Mouse (Mus musculus) embryonic facial prominence, embryonic 11.5 days (tissue): ENCODE data around the gene Gemin6. TPM values are rescaled to one million over a fixed set of nuclear protein-coding genes. Genes with fewer than 3 reads are reported as not detected.
"Not testable (repeated sequence)": the region's sequence is repeated elsewhere in the genome, so short reads cannot be mapped to it uniquely, and the experiment has no call there.

Experiments
- ATAC-seq: fragments of 200-750 bp; cut with Nextera tagmentation; replicated peaks from 2 replicates; pipeline ENCODE4 v1.8.0; 2017; ENCODE audit warnings: low read depth; ENCODE audit not compliant: insufficient number of reproducible peaks, low FRiP score, low TSS enrichment
- DNase-seq: peaks from one replicate; pipeline ENCODE4 v3.0.0-alpha.2; 2015; ENCODE audit warnings: low spot score
- H3K27ac ChIP-seq: fragments of 300-500 bp; sonication (generic); replicated peaks from 2 replicates; pipeline ENCODE4 v1.5.1; 2014; ENCODE audit warnings: mild to moderate bottlenecking, low read depth, low read length, control low read depth
- H3K27me3 ChIP-seq: fragments of 300-500 bp; sonication (generic); 2 replicates; pipeline ENCODE4 v1.6.1; 2014; ENCODE audit warnings: mild to moderate bottlenecking, low read length, moderate library complexity, mixed read lengths; ENCODE audit not compliant: control insufficient read depth, insufficient read depth
- H3K36me3 ChIP-seq: fragments of 300-500 bp; sonication (generic); replicated peaks from 2 replicates; pipeline ENCODE4 v1.6.1; 2014; ENCODE audit warnings: low read depth, mild to moderate bottlenecking, low read length, moderate library complexity, mixed read lengths; ENCODE audit not compliant: control insufficient read depth, insufficient read depth
- H3K4me1 ChIP-seq: fragments of 300-500 bp; sonication (generic); 2 replicates; pipeline ENCODE4 v1.6.1; 2014; ENCODE audit warnings: low read length, mixed read lengths; ENCODE audit not compliant: control insufficient read depth, insufficient read depth
- H3K4me2 ChIP-seq: fragments of 300-500 bp; sonication (generic); 2 replicates; pipeline ENCODE4 v1.6.1; 2014; ENCODE audit warnings: low read depth, mild to moderate bottlenecking, control low read depth, low read length, moderate library complexity
- H3K4me3 ChIP-seq: fragments of 300-500 bp; sonication (generic); 2 replicates; pipeline ENCODE4 v1.5.1; 2014; ENCODE audit warnings: low read depth, low read length, control low read depth
- H3K9ac ChIP-seq: fragments of 300-500 bp; sonication (generic); replicated peaks from 2 replicates; pipeline ENCODE4 v1.6.1; 2014; ENCODE audit warnings: mild to moderate bottlenecking, control low read depth, low read length
- H3K9me3 ChIP-seq: fragments of 300-500 bp; sonication (generic); replicated peaks from 2 replicates; pipeline ENCODE4 v1.6.1; 2016; ENCODE audit warnings: mild to moderate bottlenecking, low read length, inconsistent platforms, mixed read lengths; ENCODE audit not compliant: control insufficient read depth
- WGBS: fragments of 180-500 bp; shearing (Covaris S2); extraction: QIAGEN DNeasy Blood & Tissue Kit; methylation state at CpG from one replicate; pipeline ENCODE4 v1.1.7; 2014; 5-methylcytosine and 5-hydroxymethylcytosine counted together
- polyA plus RNA-seq: library from polyadenylated mRNA; unstranded; fragments of >200 nt; fragmentation: Nextera tagmentation; extraction: Ambion mirVana; gene quantifications from 2 replicates; pipeline ENCODE4 v1.2.1, GENCODE M21; 2014

Gene Gemin6
- polyA plus RNA-seq, 1 experiment from 2014 or later, result 53.3 TPM

DNA sequence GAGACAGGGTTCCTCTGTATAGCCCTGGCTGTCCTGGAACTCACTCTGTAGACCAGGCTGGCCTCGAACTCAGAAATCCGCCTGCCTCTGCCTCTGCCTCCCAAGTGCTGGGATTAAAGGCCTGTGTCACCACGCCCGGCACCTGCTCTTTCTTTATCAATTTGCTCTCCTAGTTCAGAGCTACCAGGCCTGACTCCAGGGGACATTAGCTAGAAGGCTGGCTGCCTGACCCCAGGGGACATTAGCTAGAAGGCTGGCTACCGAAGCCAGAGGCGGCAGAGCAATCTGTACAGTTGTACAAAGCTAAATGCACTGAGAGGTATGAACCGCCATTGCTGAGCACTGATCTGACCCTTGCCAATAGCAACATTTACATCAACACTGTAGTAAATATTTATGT, 46.4 kb downstream of the Gemin6 start:
- not testable (repeated sequence) for H3K4me2 ChIP-seq, H3K36me3 ChIP-seq, H3K9me3 ChIP-seq, ATAC-seq, H3K27ac ChIP-seq, DNase-seq, H3K9ac ChIP-seq, H3K27me3 ChIP-seq, H3K4me3 ChIP-seq, H3K4me1 ChIP-seq
- WGBS, result 92% methylated on average over 7 of the region's 7 CpGs

Other genes starting within 250 kb of the Gemin6 start
- 114 and 127 TPM in 2 replicates for gene Hnrnpll, start 162.1 kb upstream of the Gemin6 start, polyA plus RNA-seq
- 22.3 and 26.1 TPM in 2 replicates for gene Galm, start 97.0 kb upstream of the Gemin6 start, polyA plus RNA-seq
- gene Srsf7, start 17.1 kb upstream of the Gemin6 start, polyA plus RNA-seq, result 972 and 1,051 TPM in 2 replicates
- 0.14 TPM in 1 of 2 replicates, not detected in the other for gene Ttc39d, start 17.0 kb upstream of the Gemin6 start, polyA plus RNA-seq
- gene Morn2, start 65.8 kb downstream of the Gemin6 start, polyA plus RNA-seq, result 22.4 and 26.1 TPM in 2 replicates
- gene Dhx57, start 66.0 kb downstream of the Gemin6 start, polyA plus RNA-seq, result 19.1 and 20.8 TPM in 2 replicates
- 0.72 and 1.1 TPM in 2 replicates for gene Arhgef33, start 83.0 kb downstream of the Gemin6 start, polyA plus RNA-seq
- gene Gm10190, start 149.1 kb downstream of the Gemin6 start, polyA plus RNA-seq, result 1.6 and 2.2 TPM in 2 replicates